ENCODE assay signal across 8 mouse cellular contexts in the genomic region with DNA sequence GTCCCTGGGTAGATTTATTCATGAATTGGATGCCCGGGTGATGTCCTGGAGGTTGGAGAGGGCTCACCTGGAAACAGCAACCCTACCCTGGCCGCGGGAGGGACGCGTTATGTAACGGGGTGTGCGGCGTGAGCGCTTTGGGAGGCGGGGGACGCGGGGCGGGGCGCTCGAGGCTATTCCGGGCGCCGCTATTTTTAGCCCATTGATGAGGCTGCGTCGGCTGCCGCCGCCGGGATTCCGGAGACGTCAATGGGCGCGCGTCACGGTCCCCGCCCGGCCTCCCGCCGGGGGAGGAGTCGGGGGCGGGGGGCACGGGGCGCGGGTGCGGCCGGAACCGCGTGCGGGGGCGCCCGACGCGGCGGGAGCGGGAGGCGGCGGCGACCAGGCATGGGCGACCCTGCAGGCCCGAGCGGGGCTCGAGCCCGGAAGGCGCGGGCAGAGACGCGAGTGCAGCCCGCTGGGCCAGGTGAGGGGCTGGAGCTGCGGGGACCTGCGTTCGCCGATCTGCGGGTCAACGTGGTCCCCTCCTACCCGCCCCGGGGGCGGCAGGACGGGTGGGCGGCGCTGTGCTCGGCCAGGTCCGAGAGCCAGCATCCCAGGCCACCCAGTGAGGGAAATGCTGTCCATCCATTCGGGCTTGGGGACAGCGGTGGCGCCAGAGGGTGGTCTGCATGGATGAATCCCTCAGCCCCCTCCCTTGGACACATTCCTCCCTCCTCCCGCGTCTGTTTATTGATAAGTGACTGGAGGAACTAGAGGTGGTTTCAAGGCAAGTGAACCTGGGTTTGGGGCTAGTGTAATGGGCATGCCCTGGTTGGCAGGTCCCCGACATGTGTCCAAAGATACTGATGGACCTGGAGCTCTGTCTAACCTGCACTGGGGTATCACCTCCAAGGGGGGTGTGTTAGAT. TPM values are rescaled to one million over a fixed set of nuclear protein-coding genes. Genes with fewer than 3 reads are reported as not detected.
DNase-seq lines count a peak whose midpoint lies in the region; ATAC-seq lines count a peak whose summit lies in the region.

A gene (plus strand): TSS at position 384 of the 910 bp plus-strand sequence.

- H3K27ac ChIP-seq in hindbrain, embryonic 13.5 days = peak within 1 kb of the TSS; percentile 63
- no peak within 1 kb of the TSS for H3K27ac ChIP-seq in macrophage

- peaks cover 12% of the 10 kb centered on the region for H3K4me1 ChIP-seq in hindbrain, embryonic 13.5 days (replicated peaks)

- WGBS in hindbrain, embryonic 13.5 days = 1% methylated on average over 77 of the region's 82 CpGs
- 9% methylated on average over 71 of the region's 82 CpGs for WGBS in macrophage (ENCODE audit: missing documents)

- peak within 1 kb of the TSS; percentile 88 for H3K9ac ChIP-seq in hindbrain, embryonic 13.5 days

- peak within 1 kb of the TSS; percentile 76 for H3K4me2 ChIP-seq in hindbrain, embryonic 13.5 days

- DNase-seq in R1 (ENCODE audit: low read depth, low spot score) = peak; percentile 69
- DNase-seq in cerebellum, adult 9-10 months = peak; percentile 85
- peak; percentile 91 for DNase-seq in gastrocnemius, adult 18-20 months (ENCODE audit: low spot score)
- peak in 1 of 2 experiments; percentile 82 for DNase-seq in left cerebral cortex, adult 8-10 months (ENCODE audit: low spot score in 2 of 2)
- DNase-seq in right cerebral cortex, postnatal 14 days = peak; percentile 84

- H3K79me2 ChIP-seq in macrophage (ENCODE audit: inconsistent target) = no peaks in the 10 kb centered on the region

- H3K9me3 ChIP-seq in hindbrain, embryonic 13.5 days = no peaks in the 10 kb centered on the region

- H3K36me3 ChIP-seq in hindbrain, embryonic 13.5 days = no peaks in the 10 kb centered on the region
- H3K36me3 ChIP-seq in macrophage (ENCODE audit: inconsistent target) = no peaks in the 10 kb centered on the region

- peak; percentile 75 for ATAC-seq in hindbrain, embryonic 13.5 days (ENCODE audit: low FRiP score)
- no peak for ATAC-seq in erythroid progenitor cell, adult 5-6 weeks (replicated peaks; ENCODE audit: low FRiP score, poor library complexity, severe bottlenecking)

- H3K27me3 ChIP-seq in hindbrain, embryonic 13.5 days = peaks cover 22% of the 10 kb centered on the region; the same call in 1 of the 2 replicates

- H3K4me3 ChIP-seq in hindbrain, embryonic 13.5 days = peak within 1 kb of the TSS; percentile 58
- H3K4me3 ChIP-seq in macrophage (ENCODE audit: inconsistent target) = peak within 1 kb of the TSS; percentile 11; the same call in 1 of the 2 replicates

RNA-seq across cellular contexts. Expression of the gene that starts here (rescaled TPM):
- total RNA-seq in gastrocnemius, adult 18-20 months (2021) = 100 to 1,000 TPM; 206 to 234 TPM
- polyA plus RNA-seq in hindbrain, embryonic 13.5 days (2015; fragmentation: Nextera tagmentation; extraction: Ambion mirVana) = 4.9 and 5.0 TPM in 2 replicates
- total RNA-seq in left cerebral cortex, adult 8-10 months (2022) = 100 to 1,000 TPM in 1 of 4 experiments, 10 to 100 TPM in 3; 36.3 to 102 (median 74.5) TPM
- total RNA-seq in macrophage (2018; cell fraction: chromatin; rRNA removed) = 1,000 to 10,000 TPM in 3 of 26 experiments, 100 to 1,000 TPM in 4, 10 to 100 TPM in 9, 1 to 10 TPM in 10; 1.2 to 1,725 (median 19.2) TPM
- 100 to 1,000 TPM in 7 of 26 experiments, 10 to 100 TPM in 9, 1 to 10 TPM in 9, under 1 TPM in 1; 0.88 to 552 (median 14.8) TPM for total RNA-seq in macrophage (2018; cell fraction: cytosol; rRNA removed)
- total RNA-seq in macrophage (2018; cell fraction: nucleus; rRNA removed) = 1,000 to 10,000 TPM in 2 of 26 experiments, 100 to 1,000 TPM in 7, 10 to 100 TPM in 9, 1 to 10 TPM in 7, under 1 TPM in 1; 0.94 to 1,649 (median 21.6) TPM
- 6.1 to 9.4 TPM (median 7.1 TPM) in 3 replicates for polyA plus RNA-seq in macrophage (2018)
- 2.9 and 5.0 TPM in 2 replicates for total RNA-seq in erythroid progenitor cell, adult 5-6 weeks (2015; ENCODE audit: low replicate concordance)
- 1.0 and 9.4 TPM in 2 replicates for total RNA-seq in erythroid progenitor cell, adult 5-6 weeks (2017; ENCODE audit: low replicate concordance)
